Mouse (Mus musculus) lung, embryonic 15.5 days (tissue): Measurements from ENCODE around the gene Selp. TPM values are rescaled to one million over a fixed set of nuclear protein-coding genes. Genes with fewer than 3 reads are reported as not detected.

Source experiments
- ATAC-seq: fragments of 200-750 bp; cut with Nextera tagmentation; 2 replicates; pipeline ENCODE4 v1.8.0; 2017; ENCODE audit warnings: moderate number of reproducible peaks, borderline replicate concordance; ENCODE audit not compliant: low FRiP score, low TSS enrichment; ENCODE audit errors: extremely low read depth
- H3K27ac ChIP-seq: fragments of 300-500 bp; sonication (generic); 2 replicates; pipeline ENCODE4 v1.5.1; 2015; ENCODE audit warnings: moderate library complexity, mild to moderate bottlenecking, inconsistent platforms
- H3K27me3 ChIP-seq: fragments of 300-500 bp; sonication (generic); 2 replicates; pipeline ENCODE4 v1.6.1; 2015; ENCODE audit warnings: inconsistent platforms
- H3K36me3 ChIP-seq: fragments of 300-500 bp; sonication (generic); 2 replicates; pipeline ENCODE4 v1.6.1; 2015; ENCODE audit warnings: inconsistent platforms
- H3K4me1 ChIP-seq: fragments of 300-500 bp; sonication (generic); 2 replicates; pipeline ENCODE4 v1.6.1; 2015; ENCODE audit warnings: inconsistent platforms
- H3K4me2 ChIP-seq: fragments of 300-500 bp; sonication (generic); 2 replicates; pipeline ENCODE4 v1.6.1; 2015; ENCODE audit warnings: inconsistent platforms, mild to moderate bottlenecking, moderate library complexity
- H3K4me3 ChIP-seq: fragments of 300-500 bp; sonication (generic); 2 replicates; pipeline ENCODE4 v1.5.1; 2015; ENCODE audit warnings: mild to moderate bottlenecking, inconsistent platforms
- H3K9ac ChIP-seq: fragments of 300-500 bp; sonication (generic); 2 replicates; pipeline ENCODE4 v1.6.1; 2015; ENCODE audit warnings: inconsistent platforms
- H3K9me3 ChIP-seq: fragments of 300-500 bp; sonication (generic); 2 replicates; pipeline ENCODE4 v1.6.1; 2016; ENCODE audit warnings: inconsistent platforms
- WGBS: fragments of 180-500 bp; shearing (Covaris S2); methylation state at CpG from one replicate; pipeline ENCODE4 v1.1.7; 2015; 5-methylcytosine and 5-hydroxymethylcytosine counted together
- polyA plus RNA-seq: library from polyadenylated mRNA; unstranded; fragments of >200 nt; fragmentation: Nextera tagmentation; extraction: Ambion mirVana; gene quantifications from 2 replicates; pipeline ENCODE4 v1.2.1, GENCODE M21; 2015

Selp gene
- polyA plus RNA-seq, 1 experiment from 2014 or later, result 0.37 TPM

DNA sequence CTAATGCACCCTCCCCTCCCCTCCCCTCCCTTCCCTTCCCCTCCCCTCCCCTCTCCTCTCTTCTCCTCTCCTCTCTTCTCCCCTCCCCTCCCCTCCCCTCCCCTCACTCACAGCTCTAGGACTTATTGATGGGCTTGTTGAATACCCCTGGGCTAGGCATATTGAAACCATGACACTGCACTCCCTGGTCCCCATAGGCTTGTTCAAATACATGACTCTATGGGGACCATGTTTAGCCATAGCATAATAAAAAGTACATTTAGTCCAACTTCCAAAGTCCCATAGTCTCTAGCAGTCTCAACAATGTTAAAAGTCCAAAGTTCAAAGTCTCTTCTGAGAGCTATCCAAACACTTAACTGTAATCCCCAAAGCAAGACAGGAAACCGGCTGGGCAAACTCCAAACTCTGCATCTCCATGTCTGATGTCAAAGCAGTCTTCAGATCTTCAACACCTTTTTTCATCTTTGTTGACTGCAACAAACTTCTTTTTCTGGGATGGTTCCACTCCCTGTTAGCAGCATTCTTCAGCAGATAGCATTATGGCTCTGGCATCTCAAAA is 72.0 kb downstream of the Selp start:
- 55% methylated on average over 1 of the region's 1 CpGs for WGBS
- no peak for ATAC-seq
- Histone ChIP-seq H3K4me2 (no peak overlapping the region), H3K27me3 (peaks cover 2% of the 10 kb centered on the region; the same call in 1 of the 2 replicates), H3K36me3 (no peaks in the 10 kb centered on the region), H3K4me3 (no peak overlapping the region), H3K27ac (no peak overlapping the region), H3K4me1 (peaks cover 5% of the 10 kb centered on the region), H3K9me3 (no peaks in the 10 kb centered on the region), H3K9ac (no peak overlapping the region)

DNA sequence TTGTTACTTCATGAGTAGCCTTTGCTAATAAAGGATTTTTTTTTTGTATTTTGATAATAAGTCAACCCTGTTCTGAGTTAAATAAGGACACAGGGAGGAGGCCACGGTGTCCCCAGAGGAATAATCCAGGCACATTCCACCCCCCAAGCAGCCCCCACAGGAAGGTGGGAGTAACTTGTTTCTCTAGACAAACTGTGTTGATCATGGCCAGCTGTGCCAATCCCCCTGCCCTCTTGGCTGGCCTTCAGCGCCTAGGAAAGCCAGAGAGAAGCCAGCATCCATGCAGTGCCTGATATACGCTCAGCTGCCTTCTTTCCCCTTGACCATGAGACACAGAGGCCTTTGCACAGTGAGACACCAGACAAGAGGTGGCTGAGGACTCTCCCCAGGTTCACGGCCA is 84.5 kb downstream of the Selp start:
- 73% methylated on average over 4 of the region's 4 CpGs for WGBS
- ATAC-seq, result no peak
- H3K36me3 ChIP-seq, result no peaks in the 10 kb centered on the region

More for the DNA sequence above, 84.5 kb downstream of the Selp start:
- Histone ChIP-seq H3K4me3 (no peak overlapping the region), H3K27ac (no peak overlapping the region), H3K9ac (no peak overlapping the region), H3K9me3 (no peaks in the 10 kb centered on the region), H3K27me3 (no peaks in the 10 kb centered on the region), H3K4me1 (no peaks in the 10 kb centered on the region), H3K4me2 (no peak overlapping the region)

Other genes starting within 250 kb of the Selp start
- gene Scyl3, start 186.2 kb upstream of the Selp start, polyA plus RNA-seq, result 16.2 and 16.3 TPM in 2 replicates
- gene BC055324, start 120.5 kb upstream of the Selp start, polyA plus RNA-seq, result 27.2 and 28.5 TPM in 2 replicates
- gene Mettl18, start 120.4 kb upstream of the Selp start, polyA plus RNA-seq, result 10.5 and 11.8 TPM in 2 replicates
- 0.07 TPM in 1 of 2 replicates, not detected in the other for gene Sele, start 67.0 kb upstream of the Selp start, polyA plus RNA-seq
- gene Sell, start 53.3 kb upstream of the Selp start, polyA plus RNA-seq, result 1.8 and 6.3 TPM in 2 replicates
- gene F5, start 36.6 kb downstream of the Selp start, polyA plus RNA-seq, result 0.20 and 0.30 TPM in 2 replicates
- 7.5 and 8.0 TPM in 2 replicates for gene Slc19a2, start 133.8 kb downstream of the Selp start, polyA plus RNA-seq
- 8.1 and 8.3 TPM in 2 replicates for gene Ccdc181, start 160.3 kb downstream of the Selp start, polyA plus RNA-seq
- gene Nme7, start 188.9 kb downstream of the Selp start, polyA plus RNA-seq, result 43.4 and 44.1 TPM in 2 replicates
- gene Blzf1, start 192.2 kb downstream of the Selp start, polyA plus RNA-seq, result 31.9 and 32.4 TPM in 2 replicates